21 mouse cellular contexts compared by ENCODE assay signal in genomic region chr10:83006258-83006657, GRCm38 (mm10). TPM values are rescaled to one million over a fixed set of nuclear protein-coding genes. Genes with fewer than 3 reads are reported as not detected.
DNase-seq lines count a peak whose midpoint lies in the region; ATAC-seq and TF ChIP-seq lines count a peak whose summit lies in the region.
"Had no signal": no experiment of that assay in that cellular context is flagged by ENCODE, and none has a peak within 500 bp of the region (broad histone marks: within the 10 kb centered on the region; RNA-seq: fewer than 3 reads in every experiment).

No protein-coding gene starts in this region.

- DNase-seq in 416B (ENCODE audit: low read depth) (peak; percentile 85), MEL (ENCODE audit: low read depth, low spot score) (peak; percentile 79)
- no peak for DNase-seq in layer of hippocampus, adult 9-10 months (ENCODE audit: low spot score)
- no peak for DNase-seq in kidney, adult 18-20 months
- DNase-seq in adrenal gland, adult 8-10 months = no peak
- DNase-seq: adrenal gland, postnatal 25 days; cerebellum, adult 11 months; cerebellum, adult 9-11 months; forebrain, postnatal 0 days; gastrocnemius, postnatal 36 days; heart, postnatal 4 days; kidney, adult 9 months; kidney, postnatal 14 days had no signal

- TF ChIP-seq CTCF in MEL (IDR thresholded peaks at IDR 0.05 in 2 of 3, conservative IDR thresholded peaks at IDR 0.05 in 1 of 3; ENCODE audit: control insufficient read depth in 1 of 3, insufficient read depth in 1 of 3, low read depth in 2 of 3, low read length in 3 of 3, poor library complexity in 1 of 3, severe bottlenecking in 1 of 3) = no peak
- TF ChIP-seq CTCF in small intestine, adult 2 months (IDR thresholded peaks at IDR 0.05; ENCODE audit: extremely low read depth, insufficient read length, insufficient replicate concordance, low read depth, low read length) = no peak

- no peak overlapping the region for H3K4me2 ChIP-seq in liver, embryonic 12.5 days
- H3K4me2 ChIP-seq: hindbrain, embryonic 15.5 days; intestine, embryonic 15.5 days; limb, embryonic 12.5 days; liver, embryonic 15.5 days; midbrain, embryonic 12.5 days had no signal

- H3K27ac ChIP-seq in MEL (ENCODE audit: control insufficient read depth, low read depth, low read length) = peak overlapping the region; percentile 100
- peak overlapping the region; percentile 65; the same call in 1 of the 2 replicates for H3K27ac ChIP-seq in liver, embryonic 12.5 days
- peak overlapping the region; percentile 63; the same call in 1 of the 2 replicates for H3K27ac ChIP-seq in small intestine, adult 2 months (ENCODE audit: insufficient read depth, low read depth, low read length)
- H3K27ac ChIP-seq: hindbrain, embryonic 15.5 days; intestine, embryonic 15.5 days; limb, embryonic 12.5 days; liver, embryonic 15.5 days; macrophage; midbrain, embryonic 12.5 days had no signal

- peak overlapping the region; percentile 84 for H3K9ac ChIP-seq in MEL (ENCODE audit: control insufficient read depth, low read depth, low read length, poor library complexity, severe bottlenecking)
- H3K9ac ChIP-seq in liver, embryonic 12.5 days = no peak overlapping the region
- H3K9ac ChIP-seq: forebrain, postnatal 0 days; hindbrain, embryonic 15.5 days; intestine, embryonic 15.5 days; limb, embryonic 12.5 days; liver, embryonic 15.5 days; midbrain, embryonic 12.5 days had no signal

- TF ChIP-seq RAD21 in MEL (IDR thresholded peaks at IDR 0.05; ENCODE audit: low read depth, low read length) = no peak

- peak; percentile 71 to 76 for TF ChIP-seq EP300 in MEL (IDR thresholded peaks at IDR 0.05; ENCODE audit: low read depth in 1 of 2, low read length in 2 of 2)

- TF ChIP-seq POLR2A in MEL (IDR thresholded peaks at IDR 0.05; ENCODE audit: control insufficient read depth in 1 of 2, insufficient read depth in 1 of 2, low read depth in 1 of 2, low read length in 2 of 2, poor library complexity in 1 of 2) = 0 out of 4 replicates have a peak, but pooled peaks of 1 of the 2 experiments have one; percentile 46
- TF ChIP-seq POLR2A in small intestine, adult 2 months (IDR thresholded peaks at IDR 0.05; ENCODE audit: low read depth, low read length) = no peak

- no peaks in the 10 kb centered on the region for H3K9me3 ChIP-seq in MEL (replicated peaks; ENCODE audit: insufficient read depth, low read length)
- no peaks in the 10 kb centered on the region; the same call in 1 of the 2 replicates for H3K9me3 ChIP-seq in liver, embryonic 12.5 days (replicated peaks)
- H3K9me3 ChIP-seq: intestine, embryonic 15.5 days; liver, embryonic 15.5 days; midbrain, embryonic 12.5 days had no signal

- peaks cover 7% of the 10 kb centered on the region for H3K79me2 ChIP-seq in MEL (ENCODE audit: control insufficient read depth, insufficient read depth, low read length, poor library complexity)

- H3K4me1 ChIP-seq in MEL (ENCODE audit: control insufficient read depth in 1 of 2, insufficient read depth in 2 of 2, low read length in 2 of 2) = peaks cover 14 to 46% of the 10 kb centered on the region in 2 experiments
- H3K4me1 ChIP-seq in liver, embryonic 12.5 days = peaks cover 98% of the 10 kb centered on the region
- H3K4me1 ChIP-seq in small intestine, adult 2 months (ENCODE audit: control insufficient read depth, insufficient read depth, insufficient read length, low read length) = peaks cover 7% of the 10 kb centered on the region
- H3K4me1 ChIP-seq: limb, embryonic 12.5 days; midbrain, embryonic 12.5 days had no signal

- 47% methylated on average over 8 of the region's 8 CpGs for WGBS in liver, embryonic 12.5 days (ENCODE audit: insufficient replicate concordance)
- 84% methylated on average over 8 of the region's 8 CpGs for WGBS in small intestine, adult 2 months

- peak overlapping the region in 1 of 2 experiments; percentile 31; a peak in 3 of 4 replicates for H3K4me3 ChIP-seq in MEL (ENCODE audit: control insufficient read depth in 1 of 2, insufficient read depth in 1 of 2, low read depth in 2 of 2, low read length in 2 of 2)
- no peak overlapping the region for H3K4me3 ChIP-seq in liver, embryonic 12.5 days
- no peak overlapping the region for H3K4me3 ChIP-seq in small intestine, adult 2 months (ENCODE audit: low read depth, low read length)
- H3K4me3 ChIP-seq: hindbrain, embryonic 15.5 days; intestine, embryonic 15.5 days; limb, embryonic 12.5 days; liver, embryonic 15.5 days; midbrain, embryonic 12.5 days had no signal

- peaks cover 0 to 46% of the 10 kb centered on the region in 2 experiments; a peak in 2 of 4 replicates for H3K36me3 ChIP-seq in MEL (ENCODE audit: control insufficient read depth in 1 of 2, insufficient read depth in 2 of 2, low read length in 2 of 2)
- H3K36me3 ChIP-seq in liver, embryonic 12.5 days = peaks cover 21% of the 10 kb centered on the region
- H3K36me3 ChIP-seq in small intestine, adult 2 months (ENCODE audit: control insufficient read depth, insufficient read depth, low read length) = no peaks in the 10 kb centered on the region
- H3K36me3 ChIP-seq: hindbrain, embryonic 15.5 days; intestine, embryonic 15.5 days; midbrain, embryonic 12.5 days had no signal

- no peaks in the 10 kb centered on the region for H3K27me3 ChIP-seq in MEL (ENCODE audit: control insufficient read depth in 1 of 2, insufficient read depth in 2 of 2, low read length in 2 of 2)
- no peaks in the 10 kb centered on the region for H3K27me3 ChIP-seq in liver, embryonic 12.5 days (replicated peaks)
- H3K27me3 ChIP-seq in small intestine, adult 2 months (ENCODE audit: control insufficient read depth, insufficient read depth, low read length) = no peaks in the 10 kb centered on the region
- H3K27me3 ChIP-seq: hindbrain, embryonic 15.5 days; intestine, embryonic 15.5 days; limb, embryonic 12.5 days; liver, embryonic 15.5 days; midbrain, embryonic 12.5 days had no signal

- ATAC-seq in liver, embryonic 12.5 days = no peak
- ATAC-seq: forebrain, postnatal 0 days; intestine, embryonic 15.5 days had no signal

TF ChIP-seq in MEL, 35 proteins besides CTCF, POLR2A, EP300 and RAD21:
- TF ChIP-seq GABPA (IDR thresholded peaks at IDR 0.05; ENCODE audit: low read depth, low read length) = no peak
- TF ChIP-seq GATA1 (IDR thresholded peaks at IDR 0.05; ENCODE audit: low read depth, low read length) = peak; percentile 78
- peak; percentile 53; the same call in 1 of the 2 replicates for TF ChIP-seq TCF12 (IDR thresholded peaks at IDR 0.05; ENCODE audit: low read depth, low read length)
- peak; percentile 47; the same call in 1 of the 2 replicates for TF ChIP-seq MAX (IDR thresholded peaks at IDR 0.05; ENCODE audit: low read length)
- TF ChIP-seq ZNF384 (IDR thresholded peaks at IDR 0.05; ENCODE audit: low read depth, low read length) = no peak
- TF ChIP-seq MXI1 (IDR thresholded peaks at IDR 0.05; ENCODE audit: low read depth, low read length) = no peak
- TF ChIP-seq BHLHE40 (IDR thresholded peaks at IDR 0.05; ENCODE audit: borderline replicate concordance, low read depth, low read length) = no peak
- TF ChIP-seq USF2 (IDR thresholded peaks at IDR 0.05; ENCODE audit: borderline replicate concordance in 1 of 2, insufficient read depth in 1 of 2, low read depth in 1 of 2, low read length in 2 of 2) = no peak
- peak; percentile 79 for TF ChIP-seq ETS1 (IDR thresholded peaks at IDR 0.05; ENCODE audit: low read depth, low read length)
- no peak for TF ChIP-seq POLR2AphosphoS5 (IDR thresholded peaks at IDR 0.05; ENCODE audit: borderline replicate concordance, low read depth, low read length)
- no peak for TF ChIP-seq ELF1 (IDR thresholded peaks at IDR 0.05; ENCODE audit: low read depth, low read length)
- peak; percentile 61; the same call in 1 of the 2 replicates for TF ChIP-seq MYC (IDR thresholded peaks at IDR 0.05; ENCODE audit: low read depth, low read length)
- peak; percentile 34; the same call in 1 of the 2 replicates for TF ChIP-seq ZMIZ1 (IDR thresholded peaks at IDR 0.05; ENCODE audit: low read depth, low read length)
- TF ChIP-seq UBTF (IDR thresholded peaks at IDR 0.05; ENCODE audit: borderline replicate concordance, insufficient read depth, low read depth, low read length) = no peak
- TF ChIP-seq RCOR1 (IDR thresholded peaks at IDR 0.05; ENCODE audit: low read depth, low read length) = peak; percentile 46; the same call in 1 of the 2 replicates
- TF ChIP-seq TBP (IDR thresholded peaks at IDR 0.05; ENCODE audit: low read depth, low read length) = peak; percentile 71
- TF ChIP-seq CHD1 (IDR thresholded peaks at IDR 0.05; ENCODE audit: low read depth, low read length) = no peak
- TF ChIP-seq SIN3A (IDR thresholded peaks at IDR 0.05; ENCODE audit: low read length) = peak; percentile 62
- no peak; the same call in 1 of the 2 replicates for TF ChIP-seq KAT2A (conservative IDR thresholded peaks at IDR 0.05; ENCODE audit: low read depth, low read length)
- TF ChIP-seq MAZ (IDR thresholded peaks at IDR 0.05; ENCODE audit: low read depth, low read length) = 0 out of 2 replicates have a peak, but pooled peaks have one; percentile 29
- no peak for TF ChIP-seq TAL1 (IDR thresholded peaks at IDR 0.05; ENCODE audit: low read length)
- TF ChIP-seq HCFC1 (IDR thresholded peaks at IDR 0.05; ENCODE audit: low read depth, low read length) = 0 out of 2 replicates have a peak, but pooled peaks have one; percentile 35

RNA-seq across cellular contexts. Expression of gene Chst11, which starts 21.0 kb away (rescaled TPM):
- 3.1 and 4.5 TPM in 2 replicates for total RNA-seq in MEL (2012; rRNA removed)
- polyA plus RNA-seq in MEL (2012; ENCODE audit: insufficient read depth in 1 of 2, insufficient read length in 2 of 2, low read depth in 1 of 2, low replicate concordance in 2 of 2, missing spikeins in 1 of 2) = 10 to 100 TPM in 1 of 2 experiments, not detected in 1; 10.6 TPM
- polyA plus RNA-seq in liver, embryonic 12.5 days (2016; fragmentation: Nextera tagmentation; extraction: Ambion mirVana) = 1.9 TPM in 2 replicates
- 3.7 and 5.5 TPM in 2 replicates for polyA plus RNA-seq in small intestine, adult 2 months (2012; rRNA removed)
- 10 to 100 TPM; 42.6 to 79.6 (median 61.1) TPM for total RNA-seq in adrenal gland, adult 8-10 months (2022)

Comparison
In these comparisons a context has a peak if more than half of its experiments do, and no peak if none do; other contexts are left out.
1. DNase-seq: peak in 416B (single experiment) and MEL (single experiment); none in layer of hippocampus, adult 9-10 months (single experiment), kidney, adult 18-20 months (single experiment) and adrenal gland, adult 8-10 months (single experiment).
2. Peak in every context shown above with its lines, with median percentiles within 50 percentile points of each other: H3K27ac ChIP-seq.